Mouse (Mus musculus): ENCODE measurements around the gene Rag1.

The Rag1 gene

DNA sequence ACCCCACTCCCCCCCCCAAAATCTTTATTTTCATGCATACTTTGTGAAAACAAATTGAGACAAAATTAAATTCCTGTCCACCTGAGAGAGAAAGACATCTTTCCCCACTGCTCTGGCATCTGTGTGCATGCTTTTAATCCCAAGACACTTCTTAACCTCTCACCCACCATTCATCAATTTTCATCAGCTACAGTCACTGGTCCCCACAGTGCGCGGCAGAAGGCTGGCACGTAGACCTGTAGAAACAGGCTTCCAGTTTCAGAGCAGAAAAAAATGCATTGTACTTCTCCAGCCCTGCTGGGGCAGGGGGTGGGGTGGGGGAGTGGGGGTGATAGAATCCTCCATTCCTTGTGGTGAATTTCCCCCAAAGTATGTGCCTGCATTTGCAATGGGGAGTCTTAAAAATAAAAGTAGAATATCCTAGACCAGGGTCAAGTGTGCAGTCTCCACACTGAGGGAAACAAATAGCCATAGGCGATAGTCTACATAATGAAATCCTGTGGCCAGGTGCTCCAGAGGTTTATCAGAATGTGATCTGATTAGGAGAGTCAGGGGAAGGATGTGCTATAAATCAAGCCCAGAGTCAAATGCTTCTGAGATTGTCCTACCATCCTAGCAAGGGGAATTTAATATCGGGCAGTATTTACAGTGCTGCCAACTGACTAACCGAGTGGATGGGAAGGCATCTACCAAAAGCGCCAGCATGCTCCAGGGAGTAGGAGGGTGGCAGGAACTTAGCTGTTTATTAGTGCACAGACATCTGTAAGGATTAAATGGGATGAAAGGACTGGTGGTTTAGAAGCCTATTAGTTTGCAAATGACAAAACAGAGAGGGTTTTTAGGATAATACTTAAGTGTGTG lies 10.1 kb downstream of the Rag1 start:
- no peak for DNase-seq (ENCODE audit: low spot score)

GRCm38 (mm10) chr2:101628297-101629236 lies 20.7 kb downstream of the Rag1 start:
- DNase-seq (ENCODE audit: low spot score): peak; percentile 96

DNA sequence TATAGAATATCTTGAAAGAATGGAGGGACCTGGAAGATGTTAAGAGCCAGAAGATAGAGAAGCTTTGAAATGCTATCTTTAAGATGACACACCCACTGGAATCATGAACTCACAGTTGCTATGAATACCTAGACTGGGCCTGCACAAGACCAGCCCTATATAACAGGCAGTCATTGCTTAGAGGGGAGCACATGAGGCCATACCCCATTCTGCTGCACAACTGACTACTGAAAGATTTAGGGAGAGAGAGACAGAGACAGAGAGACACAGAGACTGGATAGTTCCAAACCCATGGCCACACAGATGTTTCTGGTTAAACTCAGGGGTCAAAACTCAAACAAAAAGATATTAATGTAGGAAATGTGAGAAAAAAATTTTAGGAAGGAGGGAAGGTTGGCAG lies 22.1 kb downstream of the Rag1 start:
- DNase-seq (ENCODE audit: low spot score): no peak

- no peak for DNase-seq (ENCODE audit: low spot score)
Observed at GRCm38 (mm10) chr2:101624526-101624925, 24.8 kb downstream of the Rag1 start, which contains the start of gene Rag2. Gene Rag2 (plus strand): TSS chr2:101624718.

DNA sequence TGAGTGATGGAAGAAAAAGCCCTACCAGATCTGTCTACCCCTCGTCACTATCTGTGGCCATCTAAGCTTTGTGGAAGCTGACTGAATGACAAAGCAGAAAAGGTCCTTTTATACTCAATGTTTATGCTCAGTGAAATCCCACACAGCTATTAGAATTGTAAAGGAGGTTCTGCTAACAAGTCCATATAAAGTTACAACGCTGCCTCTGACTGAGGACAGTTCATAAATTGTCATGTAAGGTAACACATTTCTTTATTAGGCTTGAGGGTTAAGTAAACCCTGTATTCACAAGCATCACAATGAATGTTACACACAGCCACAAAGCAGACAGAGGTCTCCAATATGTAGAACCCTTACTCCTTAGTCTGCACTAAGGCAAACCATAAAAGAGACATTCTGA lies 25.3 kb downstream of the Rag1 start:
- DNase-seq (ENCODE audit: low spot score): no peak

DNA sequence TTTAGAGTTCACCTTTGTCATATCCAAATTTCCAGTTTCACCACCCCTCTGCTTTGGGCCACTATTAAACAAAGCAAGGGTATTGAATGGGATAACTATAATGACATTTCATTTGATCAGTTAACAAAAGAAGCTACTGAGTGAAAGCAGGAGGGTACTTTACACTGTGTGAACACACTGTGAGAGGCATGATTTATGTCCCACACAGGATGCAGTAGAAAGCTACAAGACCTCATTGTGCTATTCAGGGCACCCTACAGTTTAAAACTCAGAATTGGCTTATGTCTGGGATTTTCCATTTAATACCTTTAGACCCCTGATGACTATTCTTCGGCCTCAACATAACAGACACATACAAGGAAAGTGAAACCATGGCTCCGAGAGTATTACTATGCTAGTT lies 26.3 kb downstream of the Rag1 start:
- DNase-seq (ENCODE audit: low spot score): no peak

DNA sequence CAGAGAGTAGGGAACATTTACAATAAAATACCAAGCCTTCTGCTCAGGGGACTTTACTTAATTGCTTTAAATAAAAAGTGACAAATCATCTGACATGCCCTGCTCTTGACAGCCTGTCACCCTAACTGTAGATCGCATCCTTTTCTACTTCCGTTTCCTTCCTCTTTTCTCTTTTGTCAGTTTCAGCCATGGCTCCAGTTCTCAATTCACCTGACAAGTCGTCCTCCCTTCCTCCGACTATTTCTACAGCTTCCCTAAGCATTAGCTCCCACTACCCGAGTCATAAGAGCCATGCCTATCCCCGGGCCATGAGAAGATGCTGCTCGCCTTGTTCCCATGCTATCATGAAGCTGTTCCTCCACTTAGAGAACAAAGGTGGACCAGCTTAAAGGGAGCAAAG lies 27.7 kb downstream of the Rag1 start:
- DNase-seq (ENCODE audit: low spot score): no peak

DNA sequence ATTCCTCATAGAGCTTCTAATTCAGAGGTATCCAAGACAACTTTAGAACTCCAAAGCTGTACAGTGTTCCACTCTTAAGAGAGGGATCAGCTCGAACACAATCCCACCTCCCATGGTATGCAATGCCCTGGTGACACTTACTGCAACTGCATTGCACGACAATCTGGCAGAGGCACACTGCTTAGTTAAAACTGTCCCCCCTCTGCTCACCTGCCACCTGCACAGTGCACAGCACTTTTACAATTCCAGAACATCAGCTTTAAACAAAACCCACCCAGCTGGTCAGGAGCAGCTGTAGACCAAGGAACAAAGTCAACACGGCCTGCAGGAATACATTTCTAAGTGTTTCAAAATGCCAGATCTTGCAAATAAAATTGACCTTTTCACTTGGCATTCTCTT lies 28.4 kb downstream of the Rag1 start:
- DNase-seq (ENCODE audit: low spot score): no peak

GRCm38 (mm10) chr2:101618373-101618772 lies 30.9 kb downstream of the Rag1 start:
- DNase-seq (ENCODE audit: low spot score): no peak

- no peak for DNase-seq (ENCODE audit: low spot score)
Observed at GRCm38 (mm10) chr2:101615464-101616305, 33.6 kb downstream of the Rag1 start.

GRCm38 (mm10) chr2:101610861-101611260 lies 38.4 kb downstream of the Rag1 start:
- DNase-seq (ENCODE audit: low spot score): no peak

DNA sequence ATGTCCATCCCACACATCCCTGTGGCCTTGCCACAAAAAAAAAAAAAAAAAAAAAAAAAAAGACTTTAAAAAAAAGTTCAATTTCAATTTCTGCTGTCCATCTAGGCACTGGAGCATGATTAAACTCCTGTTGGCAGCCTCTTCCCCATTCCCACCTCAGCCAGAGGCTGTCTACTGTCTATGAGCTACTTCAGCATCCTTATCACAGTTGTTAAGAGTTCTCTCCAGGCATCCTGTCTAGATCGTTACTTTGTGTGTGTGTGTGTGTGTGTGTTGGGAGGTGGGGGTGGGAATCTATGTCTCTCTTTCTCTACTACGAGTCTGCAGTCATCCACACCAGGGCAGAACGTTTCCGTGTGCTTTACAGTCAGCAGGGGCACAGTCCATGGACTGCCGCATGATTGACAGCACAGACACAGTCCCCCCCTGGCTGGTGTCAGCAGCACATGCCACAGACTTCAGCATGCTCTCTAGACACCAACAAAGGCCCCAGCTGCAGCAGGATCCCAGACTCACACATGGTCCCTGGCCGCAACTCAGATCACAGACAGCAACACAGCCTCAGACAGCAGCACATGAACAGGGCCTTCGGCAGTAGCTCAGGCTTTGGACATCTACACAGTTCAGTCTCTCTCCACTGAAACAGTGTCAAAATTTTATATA lies 40.9 kb downstream of the Rag1 start:
- DNase-seq (ENCODE audit: low spot score): no peak

DNA sequence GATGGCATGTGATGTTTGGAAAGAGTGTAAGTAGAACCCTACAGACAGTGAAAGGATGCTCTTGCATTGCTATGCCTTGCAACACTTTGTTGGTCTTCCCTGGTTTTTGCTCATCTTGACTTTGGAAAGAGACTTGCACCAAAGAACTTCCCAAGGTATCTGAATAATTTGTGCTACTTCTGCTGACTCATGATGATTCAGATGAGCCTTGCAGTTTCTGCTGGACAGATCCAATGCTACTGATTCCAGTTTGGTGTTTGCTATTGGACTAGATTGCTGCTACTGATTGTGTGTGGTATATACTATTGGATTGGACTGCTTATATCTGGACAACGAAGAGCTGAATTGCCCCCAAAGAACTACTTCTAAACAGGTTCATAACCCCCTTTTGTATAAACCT lies 46.2 kb downstream of the Rag1 start:
- DNase-seq (ENCODE audit: low spot score): no peak

- no peak for DNase-seq (ENCODE audit: low spot score)
Observed at GRCm38 (mm10) chr2:101600703-101601102, 48.6 kb downstream of the Rag1 start.

DNA sequence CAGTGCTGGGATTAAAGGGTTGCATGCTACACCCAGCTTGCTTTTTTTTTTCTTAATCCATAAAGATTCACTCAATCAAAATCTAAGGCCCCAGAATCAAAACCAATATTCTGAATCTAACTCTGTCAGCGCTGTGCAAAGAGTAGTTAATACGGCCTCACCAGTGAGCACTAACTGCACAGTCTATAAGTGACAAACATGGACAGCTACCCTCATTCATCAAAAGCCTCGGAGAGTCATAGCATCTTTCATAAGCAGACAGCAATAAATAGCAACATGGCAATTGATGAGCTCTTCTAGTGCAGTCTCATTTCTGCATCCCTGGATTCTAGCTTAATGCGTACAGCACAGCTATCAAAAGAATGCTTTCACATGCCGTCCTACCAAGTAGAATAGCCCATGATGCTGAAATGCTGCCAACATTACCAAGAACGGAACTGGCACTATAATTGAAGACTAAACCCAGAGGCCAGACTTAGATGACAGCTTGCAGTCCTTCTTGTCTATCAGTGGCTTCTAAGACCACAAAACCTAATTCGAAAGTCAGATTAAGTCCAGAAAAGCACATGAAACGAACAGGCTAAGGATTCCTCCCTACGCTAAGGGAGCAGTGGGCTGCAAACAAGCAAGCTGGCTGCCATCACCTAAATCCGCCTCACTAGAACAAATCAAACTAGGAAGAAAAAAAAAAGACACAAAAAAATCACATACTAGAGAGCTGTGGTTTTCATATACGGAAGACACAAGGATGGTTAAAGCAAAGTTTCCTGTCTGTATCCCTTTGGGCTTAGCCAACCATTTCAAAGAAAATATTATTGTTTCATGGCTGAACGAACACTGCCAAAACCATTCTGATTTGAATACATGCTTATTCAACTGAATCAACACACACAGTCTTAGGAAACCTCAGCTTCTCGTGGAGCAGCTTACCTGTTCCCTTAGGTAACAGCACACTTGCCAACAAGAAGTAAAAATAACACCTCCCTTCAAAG lies 50.8 kb downstream of the Rag1 start:
- DNase-seq (ENCODE audit: low spot score): no peak

DNA sequence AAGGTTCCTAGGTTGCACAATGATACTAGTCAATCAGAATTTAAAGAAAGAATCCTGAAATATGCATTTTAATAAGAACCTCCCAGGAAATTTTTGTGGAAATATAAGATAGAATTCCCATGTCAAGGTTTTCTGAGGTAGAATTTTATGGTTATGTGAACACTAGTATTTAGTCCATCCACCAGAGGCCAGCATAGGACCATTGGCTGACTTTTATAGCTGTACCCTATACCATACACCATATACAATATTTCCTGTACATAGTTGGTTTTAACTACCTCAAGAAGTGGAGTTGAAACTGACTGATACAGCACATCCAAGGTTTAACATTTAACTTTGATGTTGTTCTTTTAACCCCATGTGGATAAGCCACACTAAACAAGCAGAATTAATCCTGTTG lies 52.1 kb downstream of the Rag1 start:
- DNase-seq (ENCODE audit: low spot score): no peak

DNA sequence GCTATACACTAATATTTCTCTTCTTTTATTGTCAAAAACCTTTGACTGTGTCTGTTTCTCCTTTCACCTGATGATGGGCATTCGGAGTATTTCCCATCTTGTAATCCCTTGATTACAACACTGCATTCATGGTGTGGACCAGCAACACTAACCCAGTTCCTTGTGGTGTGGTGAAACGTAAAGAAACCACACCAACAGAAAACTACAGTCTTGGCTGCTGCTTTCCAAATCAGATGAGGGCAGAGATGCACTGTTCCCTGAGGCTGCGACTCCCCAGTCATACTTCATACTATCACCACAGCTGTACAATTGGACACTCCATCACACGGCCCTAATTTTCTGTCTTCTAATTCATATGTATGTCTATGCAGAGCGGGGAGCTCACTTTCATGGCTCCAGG lies 54.6 kb downstream of the Rag1 start:
- no peak for DNase-seq (ENCODE audit: low spot score)

- DNase-seq (ENCODE audit: low spot score): no peak
Observed at GRCm38 (mm10) chr2:101592886-101593285, 56.4 kb downstream of the Rag1 start.

DNA sequence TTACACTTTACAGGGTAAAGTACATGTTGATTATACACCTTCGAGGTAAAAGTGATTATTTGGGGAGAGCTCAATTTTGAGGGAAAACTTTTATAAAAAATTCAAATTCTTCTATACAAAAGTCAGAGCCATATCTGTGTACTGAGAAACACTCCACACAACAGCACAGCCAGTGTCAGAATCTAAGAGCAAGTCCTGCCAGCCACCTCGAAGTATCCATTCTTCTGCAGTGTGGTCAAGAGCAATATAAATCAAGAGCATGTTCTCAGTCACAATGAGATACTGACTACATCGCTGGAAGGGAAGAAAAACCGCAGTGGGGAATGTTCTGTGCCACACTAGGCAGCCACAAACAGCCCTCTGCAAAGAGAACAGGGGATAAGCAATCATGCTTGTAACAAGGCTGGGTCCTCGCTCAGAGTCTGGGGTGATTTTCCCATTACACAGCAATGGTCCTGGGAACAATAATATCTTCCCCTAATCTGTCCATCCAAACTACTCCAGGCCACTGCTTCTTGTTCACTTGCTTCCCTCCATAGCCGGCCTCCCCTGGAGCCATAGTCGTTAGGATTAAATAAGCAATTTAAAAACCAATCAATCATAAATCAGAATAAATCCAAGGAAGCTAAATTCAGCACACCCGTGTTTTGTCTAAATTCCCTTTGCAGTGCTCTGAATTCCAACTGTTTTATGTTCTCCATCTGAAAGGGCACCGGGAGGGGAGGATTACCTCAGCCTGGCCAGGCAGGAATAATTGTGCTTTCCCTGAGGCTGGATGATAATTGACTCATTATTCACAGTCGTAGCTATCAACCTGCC lies 57.1 kb downstream of the Rag1 start:
- no peak for DNase-seq (ENCODE audit: low spot score)

All from left cerebral cortex, adult 11 months (tissue).